In genomic region chrX:99293967-99294366, GRCm38 (mm10) we compare ENCODE assay signal across 14 mouse cellular contexts.
"Had no signal": no experiment of that assay in that cellular context is flagged by ENCODE, and none has a peak within 500 bp of the region (broad histone marks: within the 10 kb centered on the region; RNA-seq: fewer than 3 reads in every experiment).

No protein-coding gene starts in this region.

- H3K4me2 ChIP-seq: limb, embryonic 15.5 days; liver, embryonic 13.5 days; midbrain, embryonic 11.5 days; midbrain, embryonic 15.5 days; neural tube, embryonic 13.5 days had no signal

- H3K9ac ChIP-seq: limb, embryonic 15.5 days; liver, embryonic 13.5 days; liver, postnatal 0 days; midbrain, embryonic 15.5 days; neural tube, embryonic 13.5 days had no signal

- H3K4me3 ChIP-seq: limb, embryonic 15.5 days; liver, embryonic 13.5 days; megakaryocyte, embryonic 14.5 days; midbrain, embryonic 15.5 days; neural tube, embryonic 13.5 days had no signal

- H3K4me1 ChIP-seq: liver, embryonic 13.5 days had no signal

- H3K9me3 ChIP-seq: limb, embryonic 15.5 days; liver, embryonic 13.5 days; megakaryocyte, embryonic 14.5 days; midbrain, embryonic 15.5 days; neural tube, embryonic 13.5 days had no signal

- DNase-seq: liver, embryonic 13.5 days; liver, postnatal 0 days; retina, postnatal 1 day; right cerebral cortex, postnatal 4 days; spleen, adult 18-20 months; thymus, adult 18-20 months; thymus, postnatal 14 days had no signal

- ATAC-seq: intestine, postnatal 0 days; liver, postnatal 0 days; midbrain, embryonic 15.5 days had no signal

- H3K36me3 ChIP-seq: limb, embryonic 15.5 days; liver, embryonic 13.5 days; midbrain, embryonic 15.5 days; neural tube, embryonic 13.5 days had no signal

- H3K27ac ChIP-seq: limb, embryonic 15.5 days; liver, embryonic 13.5 days; macrophage; midbrain, embryonic 15.5 days; neural tube, embryonic 13.5 days had no signal
